Mouse (Mus musculus) hindbrain, postnatal 0 days (tissue): Measurements from ENCODE around the gene Flot1. TPM values are rescaled to one million over a fixed set of nuclear protein-coding genes. Genes with fewer than 3 reads are reported as not detected.
A peak's percentile ranks its signal among the peaks of the same experiment; 100 is the strongest.

Experiments used
- ATAC-seq: fragments of 200-750 bp; cut with Nextera tagmentation; 2 replicates; pipeline ENCODE4 v1.8.0; 2017; ENCODE audit warnings: mild to moderate bottlenecking, moderate TSS enrichment, moderate library complexity
- DNase-seq: peaks from one replicate; pipeline ENCODE4 v3.0.0-alpha.2; 2015; ENCODE audit warnings: low spot score
- H3K27ac ChIP-seq: fragments of 300-500 bp; sonication (generic); 2 replicates; pipeline ENCODE4 v1.5.1; 2014; ENCODE audit warnings: mild to moderate bottlenecking
- H3K27me3 ChIP-seq: fragments of 300-500 bp; sonication (generic); 2 replicates; pipeline ENCODE4 v1.6.1; 2014; ENCODE audit warnings: low read length, mixed read lengths; ENCODE audit not compliant: insufficient read depth
- H3K36me3 ChIP-seq: fragments of 300-500 bp; sonication (generic); 2 replicates; pipeline ENCODE4 v1.6.1; 2014; ENCODE audit warnings: low read length, mixed read lengths; ENCODE audit not compliant: insufficient read depth
- H3K4me1 ChIP-seq: fragments of 300-500 bp; sonication (generic); 2 replicates; pipeline ENCODE4 v1.6.1; 2014; ENCODE audit warnings: antibody characterized with exemption, low read length, mixed read lengths; ENCODE audit not compliant: insufficient read depth
- H3K4me2 ChIP-seq: fragments of 300-500 bp; sonication (generic); 2 replicates; pipeline ENCODE4 v1.6.1; 2014; ENCODE audit warnings: low read depth, mild to moderate bottlenecking, low read length, moderate library complexity, mixed read lengths
- H3K4me3 ChIP-seq: fragments of 300-500 bp; sonication (generic); 2 replicates; pipeline ENCODE4 v1.5.1; 2014; ENCODE audit warnings: low read length
- H3K9ac ChIP-seq: fragments of 300-500 bp; sonication (generic); replicated peaks from 2 replicates; pipeline ENCODE4 v1.6.1; 2014; ENCODE audit warnings: mild to moderate bottlenecking, low read length, moderate library complexity, mixed read lengths
- H3K9me3 ChIP-seq: fragments of 300-500 bp; sonication (generic); 2 replicates; pipeline ENCODE4 v1.6.1; 2016; ENCODE audit warnings: low read length, mixed read lengths
- CTCF ChIP-seq: IDR thresholded peaks from 2 replicates; pipeline ENCODE4 v1.5.1; 2016; ENCODE audit warnings: antibody characterized with exemption, control low read depth, low read depth
- WGBS: fragments of 180-500 bp; shearing (Covaris S2); extraction: QIAGEN DNeasy Blood & Tissue Kit; methylation state at CpG from one replicate; pipeline ENCODE4 v1.1.7; 2014; 5-methylcytosine and 5-hydroxymethylcytosine counted together
- polyA plus RNA-seq: library from polyadenylated mRNA; unstranded; fragments of >200 nt; fragmentation: Nextera tagmentation; extraction: Ambion mirVana; gene quantifications from 2 replicates; pipeline ENCODE4 v1.2.1, GENCODE M21; 2015
- total RNA-seq: library from RNA; depleted of rRNA; stranded (reverse); fragments of >200 nt; gene quantifications from 2 replicates; pipeline ENCODE4 v1.2.3, GENCODE M21; 2014

The Flot1 gene
- total and polyA plus RNA-seq, 2 experiments from 2014 or later, result 142 to 162 TPM

DNA sequence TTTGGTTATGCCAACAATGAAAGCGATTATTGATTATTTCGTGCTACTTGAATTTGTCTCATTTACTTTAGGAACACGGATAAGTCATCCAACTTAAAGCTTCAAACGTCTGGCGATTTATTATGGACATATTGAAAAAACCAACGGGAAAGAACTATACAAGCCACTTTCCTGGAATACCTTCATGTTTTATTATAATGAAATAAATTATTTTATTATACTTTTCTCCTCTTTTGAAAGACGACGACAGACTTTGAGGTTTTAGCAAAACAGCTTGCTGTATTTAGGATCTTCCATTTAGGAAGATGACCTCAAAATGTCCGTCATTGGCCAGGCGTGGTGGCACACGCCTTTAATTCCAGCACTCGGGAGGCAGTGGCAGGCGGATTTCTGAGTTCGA lies 17.5 kb downstream of the Flot1 start:
- no peaks in the 10 kb centered on the region for H3K9me3 ChIP-seq
- H3K27me3 ChIP-seq, result no peaks in the 10 kb centered on the region
- 52% methylated on average over 14 of the region's 14 CpGs for WGBS
- peak overlapping the region; percentile 35; the same call in 1 of the 2 replicates for H3K9ac ChIP-seq
- no peak for TF ChIP-seq CTCF
- no peak for ATAC-seq
- peaks cover 12% of the 10 kb centered on the region for H3K36me3 ChIP-seq
- DNase-seq, result no peak
- H3K4me2 ChIP-seq, result peak overlapping the region; percentile 49
- H3K4me1 ChIP-seq, result 0 out of 2 replicates have a peak, but pooled peaks cover 5% of the 10 kb centered on the region
- H3K4me3 ChIP-seq, result peak overlapping the region; percentile 65
- H3K27ac ChIP-seq, result peak overlapping the region; percentile 58; the same call in 1 of the 2 replicates

DNA sequence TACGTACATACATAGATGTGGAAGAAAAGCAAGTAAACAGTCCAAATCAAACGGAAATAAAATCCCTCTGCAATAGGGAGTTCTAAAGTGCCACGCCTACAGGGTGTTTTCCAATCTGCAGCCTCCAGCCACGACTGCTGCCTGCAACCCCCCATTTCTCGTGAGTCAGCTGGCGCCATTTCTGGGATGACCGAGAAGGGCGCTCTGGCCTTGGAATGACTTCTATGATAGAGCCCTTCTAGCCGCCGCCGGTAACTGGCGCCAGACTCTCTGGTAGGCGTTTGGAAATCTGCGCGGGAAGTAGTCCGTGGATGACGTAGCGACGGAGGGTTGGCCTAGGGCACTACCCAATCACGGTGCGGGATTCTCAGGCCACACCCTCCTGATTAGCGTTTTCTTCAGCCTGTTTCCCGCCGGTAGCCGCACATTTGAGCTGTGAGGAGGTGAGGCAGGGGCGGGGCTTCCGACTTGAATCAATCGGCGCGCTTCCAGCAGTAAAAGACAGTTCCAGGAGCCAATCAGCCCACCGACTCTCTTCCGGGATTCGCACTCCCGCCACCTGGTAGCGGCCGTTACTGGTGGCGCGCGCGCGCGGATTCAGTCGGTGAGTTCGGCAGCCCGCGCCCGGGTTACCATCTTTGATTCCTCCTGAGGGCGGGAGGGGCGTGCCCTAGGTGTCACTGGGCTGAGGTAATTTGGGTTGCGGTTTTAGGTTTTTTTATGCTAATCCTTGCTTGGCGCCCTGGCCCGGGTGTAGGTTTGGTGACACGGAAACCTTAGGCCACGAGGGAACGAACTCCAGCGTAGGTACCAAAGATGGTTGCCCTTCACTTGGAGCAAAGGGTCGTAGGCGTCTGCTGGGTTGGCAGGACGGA lies 18.3 kb downstream of the Flot1 start, which contains the start of gene Mdc1:
Gene Mdc1 (plus strand): TSS at position 440 of the 875 bp plus-strand sequence.
- TF ChIP-seq CTCF, result peak; percentile 63
- no peaks in the 10 kb centered on the region for H3K4me1 ChIP-seq
- under 1% methylated on average over 59 of the region's 59 CpGs for WGBS
- ATAC-seq (peak; percentile 95), DNase-seq (peak; percentile 100)
- no peaks in the 10 kb centered on the region for H3K27me3 ChIP-seq
- peak within 1 kb of the TSS; percentile 77 for H3K27ac ChIP-seq
- peaks cover 15% of the 10 kb centered on the region; the same call in 1 of the 2 replicates for H3K36me3 ChIP-seq
- H3K9ac ChIP-seq, result peak within 1 kb of the TSS; percentile 51
- no peaks in the 10 kb centered on the region for H3K9me3 ChIP-seq
- H3K4me3 ChIP-seq, result peak within 1 kb of the TSS; percentile 65
- peak within 1 kb of the TSS; percentile 74 for H3K4me2 ChIP-seq

DNA sequence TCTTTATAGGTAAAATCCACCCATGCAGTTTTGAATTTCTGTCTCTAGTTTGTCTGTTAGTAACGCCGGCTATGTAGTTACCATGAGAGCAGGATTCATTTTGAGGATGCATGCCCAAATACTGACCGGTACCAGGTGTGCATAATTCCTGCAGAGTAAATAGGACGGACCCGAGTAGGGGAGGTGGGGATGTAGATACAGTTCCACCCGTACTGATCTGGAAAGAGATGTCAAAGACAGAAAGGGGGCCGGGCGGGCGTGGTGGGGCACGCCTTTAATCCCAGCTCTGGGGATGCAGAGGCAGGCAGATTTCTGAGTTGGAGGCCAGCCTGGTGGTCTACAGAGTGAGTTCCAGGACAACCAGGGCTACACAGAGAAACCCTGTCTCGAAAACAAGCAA lies 19.0 kb downstream of the Flot1 start:
- no peaks in the 10 kb centered on the region for H3K4me1 ChIP-seq
- ATAC-seq (no peak), DNase-seq (no peak)
- peak overlapping the region; percentile 51 for H3K9ac ChIP-seq
- no peaks in the 10 kb centered on the region for H3K9me3 ChIP-seq
- H3K36me3 ChIP-seq, result peaks cover 15% of the 10 kb centered on the region; the same call in 1 of the 2 replicates
- peak overlapping the region; percentile 65 for H3K4me3 ChIP-seq
- TF ChIP-seq CTCF, result no peak
- H3K4me2 ChIP-seq, result peak overlapping the region; percentile 74
- H3K27me3 ChIP-seq, result no peaks in the 10 kb centered on the region
- H3K27ac ChIP-seq, result peak overlapping the region; percentile 77
- WGBS, result 16% methylated on average over 11 of the region's 11 CpGs

DNA sequence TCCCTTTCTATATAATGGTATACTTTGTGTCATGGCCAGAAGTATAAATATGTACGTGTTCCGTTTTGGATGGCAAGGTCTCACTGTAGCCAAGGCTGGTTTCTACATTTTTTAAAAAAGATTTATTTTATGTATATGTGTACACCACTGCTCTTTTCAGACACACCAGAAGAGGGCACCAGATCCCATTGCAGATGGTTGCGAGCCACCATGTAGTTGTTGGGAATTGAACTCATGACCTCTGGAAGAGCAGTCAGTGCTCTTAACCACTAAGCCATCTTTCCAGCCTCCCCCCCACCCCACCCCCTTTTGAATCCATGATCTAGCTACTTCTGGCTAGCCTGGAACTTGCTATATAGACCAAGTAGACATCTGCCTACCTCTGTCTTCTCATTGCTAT lies 20.5 kb downstream of the Flot1 start:
- Histone ChIP-seq H3K4me2 (no peak overlapping the region), H3K9me3 (no peaks in the 10 kb centered on the region), H3K36me3 (peaks cover 24% of the 10 kb centered on the region), H3K4me3 (no peak overlapping the region), H3K9ac (no peak overlapping the region), H3K27ac (no peak overlapping the region), H3K27me3 (no peaks in the 10 kb centered on the region), H3K4me1 (no peaks in the 10 kb centered on the region)
- TF ChIP-seq CTCF, result peak; percentile 26
- ATAC-seq (no peak), DNase-seq (no peak)
- 94% methylated on average over 3 of the region's 3 CpGs for WGBS

DNA sequence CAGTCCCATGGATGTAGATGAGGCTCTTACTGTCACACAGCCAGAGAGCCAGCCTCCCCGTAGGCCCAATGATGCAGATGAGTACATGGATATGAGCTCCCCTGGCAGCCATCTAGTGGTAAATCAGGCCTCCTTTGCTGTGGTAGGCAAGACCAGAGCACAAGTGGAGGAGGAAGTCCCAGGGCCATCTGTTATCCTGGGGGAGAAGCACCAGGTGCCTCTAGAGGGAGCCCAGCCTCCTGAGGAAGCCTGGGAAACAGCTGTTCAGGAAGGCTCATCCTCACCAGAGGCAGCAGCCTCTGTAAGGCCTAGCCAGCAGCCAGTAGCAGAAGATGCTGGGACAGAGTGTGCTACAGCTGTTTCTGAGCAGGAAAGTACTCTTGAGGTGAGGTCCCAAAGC lies 25.1 kb downstream of the Flot1 start:
- WGBS, result 79% methylated on average over 1 of the region's 1 CpGs
- H3K36me3 ChIP-seq, result peaks cover 63% of the 10 kb centered on the region

DNA sequence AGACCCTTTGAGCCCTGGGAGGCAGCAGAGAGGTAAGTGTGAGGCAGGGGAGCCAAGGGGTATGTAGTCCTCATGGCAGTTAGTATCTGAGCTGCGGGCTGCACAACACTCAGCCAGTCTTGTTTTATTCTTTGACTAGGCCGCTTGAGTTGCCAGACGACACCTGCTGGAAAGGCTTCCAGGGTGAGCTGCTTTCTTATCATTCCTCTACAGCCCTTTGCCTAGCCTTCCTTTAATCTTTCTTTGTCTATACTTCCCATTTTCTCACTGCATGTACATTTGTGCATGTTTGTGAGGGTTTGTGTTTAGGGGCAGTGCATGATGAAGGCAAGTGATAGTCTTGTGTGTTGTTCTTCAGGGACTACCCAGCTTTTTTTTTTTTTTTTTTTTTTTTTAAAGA lies 27.9 kb downstream of the Flot1 start:
- H3K4me3 ChIP-seq, result no peak overlapping the region
- peaks cover 65% of the 10 kb centered on the region for H3K36me3 ChIP-seq

More for the DNA sequence above, 25.1 kb downstream of the Flot1 start:
- Histone ChIP-seq H3K4me3 (no peak overlapping the region), H3K4me1 (no peaks in the 10 kb centered on the region), H3K9me3 (no peaks in the 10 kb centered on the region), H3K27ac (no peak overlapping the region), H3K4me2 (no peak overlapping the region), H3K9ac (no peak overlapping the region), H3K27me3 (no peaks in the 10 kb centered on the region)
- DNase-seq, result no peak
- ATAC-seq, result no peak; the same call in 1 of the 2 replicates
- TF ChIP-seq CTCF, result peak; percentile 8; the same call in 1 of the 2 replicates

More for the DNA sequence above, 27.9 kb downstream of the Flot1 start:
- Histone ChIP-seq H3K9me3 (no peaks in the 10 kb centered on the region), H3K4me2 (no peak overlapping the region), H3K9ac (no peak overlapping the region), H3K27ac (no peak overlapping the region), H3K4me1 (no peaks in the 10 kb centered on the region), H3K27me3 (no peaks in the 10 kb centered on the region)
- DNase-seq, result no peak
- 84% methylated on average over 3 of the region's 3 CpGs for WGBS
- ATAC-seq, result no peak
- TF ChIP-seq CTCF, result no peak
